Mouse (Mus musculus): ENCODE data around the gene Zfp536. TPM values are rescaled to one million over a fixed set of nuclear protein-coding genes. Genes with fewer than 3 reads are reported as not detected.

Zfp536 gene
- total RNA-seq, 2 experiments from 2014 or later: 43.9 to 50.6 TPM

- DNase-seq: no peak
Measured at GRCm38 (mm10) chr7:37548805-37549204, 224.6 kb downstream of the Zfp536 start.

GRCm38 (mm10) chr7:37544011-37544410 is 229.4 kb downstream of the Zfp536 start:
- DNase-seq: no peak

GRCm38 (mm10) chr7:37542951-37543350 is 230.5 kb downstream of the Zfp536 start:
- no peak for DNase-seq

- no peak for DNase-seq
Measured at GRCm38 (mm10) chr7:37531166-37531565, 242.3 kb downstream of the Zfp536 start.

GRCm38 (mm10) chr7:37528311-37528710 is 245.1 kb downstream of the Zfp536 start:
- no peak for DNase-seq

GRCm38 (mm10) chr7:37527890-37528289 is 245.6 kb downstream of the Zfp536 start:
- no peak for DNase-seq

- DNase-seq: no peak
Measured at GRCm38 (mm10) chr7:37521407-37521806, 252.0 kb downstream of the Zfp536 start.

GRCm38 (mm10) chr7:37510933-37511675 is 262.3 kb downstream of the Zfp536 start:
- DNase-seq: no peak

- peak; percentile 64 to 65 for DNase-seq
Measured at GRCm38 (mm10) chr7:37509700-37510099, 263.7 kb downstream of the Zfp536 start.

GRCm38 (mm10) chr7:37505548-37505947 is 267.9 kb downstream of the Zfp536 start:
- no peak for DNase-seq

GRCm38 (mm10) chr7:37505096-37505495 is 268.3 kb downstream of the Zfp536 start:
- no peak for DNase-seq

GRCm38 (mm10) chr7:37498881-37499280 is 274.6 kb downstream of the Zfp536 start:
- no peak for DNase-seq

GRCm38 (mm10) chr7:37496491-37496890 is 276.9 kb downstream of the Zfp536 start:
- DNase-seq: no peak

- no peak for DNase-seq
Measured at GRCm38 (mm10) chr7:37490312-37490711, 283.1 kb downstream of the Zfp536 start.

GRCm38 (mm10) chr7:37484946-37485345 is 288.5 kb downstream of the Zfp536 start:
- no peak for DNase-seq

- no peak for DNase-seq
Measured at GRCm38 (mm10) chr7:37482564-37482963, 290.9 kb downstream of the Zfp536 start.

GRCm38 (mm10) chr7:37481165-37481564 is 292.3 kb downstream of the Zfp536 start:
- no peak for DNase-seq

GRCm38 (mm10) chr7:37477309-37477708 is 296.1 kb downstream of the Zfp536 start:
- DNase-seq: no peak

GRCm38 (mm10) chr7:37475485-37475884 is 298.0 kb downstream of the Zfp536 start:
- no peak for DNase-seq

- DNase-seq: no peak
Measured at GRCm38 (mm10) chr7:37474284-37474683, 299.2 kb downstream of the Zfp536 start.

- DNase-seq: no peak
Measured at GRCm38 (mm10) chr7:37473311-37474084, 299.9 kb downstream of the Zfp536 start.

- no peak for DNase-seq
Measured at GRCm38 (mm10) chr7:37471726-37472125, 301.7 kb downstream of the Zfp536 start.

GRCm38 (mm10) chr7:37466477-37467243 is 306.8 kb downstream of the Zfp536 start:
- no peak for DNase-seq

All from layer of hippocampus, postnatal 36 days (tissue).